Mouse (Mus musculus) adrenal gland, postnatal 0 days (tissue): ENCODE results near the gene Foxo4. TPM values are rescaled to one million over a fixed set of nuclear protein-coding genes. Genes with fewer than 3 reads are reported as not detected.

Experiments used
- polyA plus RNA-seq: library from polyadenylated mRNA; unstranded; fragments of >200 nt; fragmentation: Nextera tagmentation; extraction: Ambion mirVana; gene quantifications from 2 replicates; pipeline ENCODE4 v1.2.1, GENCODE M21; 2015

Foxo4 gene
- polyA plus RNA-seq = 0.84 and 1.4 TPM in 2 replicates

GRCm38 (mm10) chrX:101253952-101254729 is at the start of gene Foxo4:
TSS of gene Foxo4 (plus strand) at chrX:101254528.

DNA sequence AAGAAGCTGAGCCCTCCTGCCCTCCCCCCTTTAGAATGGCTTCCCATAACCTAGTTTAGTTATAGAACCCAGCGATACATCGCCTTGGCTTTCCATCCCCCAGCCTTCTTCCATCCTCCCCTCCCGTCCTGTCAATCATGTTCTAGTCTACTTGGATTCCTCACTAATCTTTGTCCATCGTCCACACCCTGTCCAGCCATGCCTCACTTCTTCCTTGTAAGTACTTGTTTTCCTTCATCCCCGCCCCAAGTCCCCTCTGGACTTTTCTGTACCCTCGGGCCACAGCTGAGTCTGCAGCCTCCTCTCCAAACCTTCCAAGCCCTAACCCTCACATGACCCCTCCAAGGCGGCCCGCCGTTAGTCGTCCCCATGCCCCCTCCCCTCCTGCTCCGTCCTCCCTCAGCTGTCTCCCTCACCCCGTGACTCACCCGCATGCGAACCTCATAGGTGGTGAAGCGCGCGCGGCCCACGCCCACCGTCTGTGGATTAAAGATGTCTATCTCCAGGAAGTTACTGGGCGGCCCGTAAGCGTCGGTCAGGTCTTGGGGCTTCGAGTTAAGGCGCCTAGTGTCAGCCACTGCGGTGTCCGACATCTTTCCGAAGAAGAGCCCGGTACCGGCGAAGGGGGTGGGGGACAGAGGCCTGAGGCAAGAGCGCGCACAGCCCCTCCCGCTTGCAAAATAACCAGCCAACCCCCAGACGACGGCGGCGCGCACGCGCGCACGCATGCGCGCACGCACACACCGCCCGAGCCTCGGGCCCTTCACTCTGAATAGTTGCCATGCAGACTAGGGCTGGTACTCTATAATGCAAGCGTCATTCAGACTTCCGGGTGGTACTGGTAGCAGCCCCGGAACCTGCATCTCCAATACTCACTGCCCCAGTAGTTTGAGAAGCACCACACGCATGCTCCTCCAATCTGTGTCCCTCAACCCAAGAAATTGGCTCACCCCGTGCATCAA is 32.2 kb upstream of the Foxo4 start, which contains the start of gene Snx12:
Gene Snx12, minus strand, starts transcription at position 730 of the 962 bp plus-strand sequence.

GRCm38 (mm10) chrX:101263892-101264291 is 9.6 kb downstream of the Foxo4 start, which contains the start of gene Gm614:
TSS of gene Gm614 (minus strand) at chrX:101263992.

GRCm38 (mm10) chrX:101268025-101268754 is 13.9 kb downstream of the Foxo4 start, which contains the start of gene Il2rg:
TSS of gene Il2rg (minus strand) at chrX:101268255.

DNA sequence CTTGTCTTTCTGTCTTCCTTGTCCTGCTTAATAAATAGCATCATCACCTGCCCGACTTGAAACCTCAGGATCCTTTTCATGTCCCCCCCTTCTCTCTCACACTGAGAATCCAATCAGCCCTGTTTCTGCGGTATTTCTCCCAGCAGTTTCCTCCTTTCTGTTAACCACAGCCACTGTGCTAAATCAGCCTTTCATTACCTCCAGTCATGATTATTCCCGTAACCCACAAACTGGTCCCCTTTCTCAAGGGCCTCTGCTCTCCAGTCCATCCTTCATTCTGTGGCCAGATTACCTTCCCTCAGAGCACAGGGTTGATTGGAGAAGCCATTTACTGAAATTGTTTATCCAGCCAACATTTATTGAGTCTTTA is 14.4 kb downstream of the Foxo4 start, which contains the start of gene Gm20489:
Gene Gm20489, minus strand, starts transcription at position 269 of the 370 bp plus-strand sequence.

GRCm38 (mm10) chrX:101273875-101274738 is 19.8 kb downstream of the Foxo4 start, which contains the start of gene Med12:
TSS of gene Med12 (plus strand) at chrX:101274030.

GRCm38 (mm10) chrX:101299055-101299454 is 44.7 kb downstream of the Foxo4 start, which contains the start of gene Nlgn3:
TSS of gene Nlgn3 (plus strand) at chrX:101299168.

Other genes with a start within 250 kb of the Foxo4 start
- gene Tex11, start 194.9 kb upstream of the Foxo4 start, polyA plus RNA-seq = 0.12 and 0.17 TPM in 2 replicates
- gene Slc7a3, start 168.5 kb upstream of the Foxo4 start, polyA plus RNA-seq = 0.97 and 5.7 TPM in 2 replicates
- 40.0 and 47.0 TPM in 2 replicates for gene Snx12, start 32.0 kb upstream of the Foxo4 start, polyA plus RNA-seq
- not detected in 2 replicates for gene Gm614, start 9.5 kb downstream of the Foxo4 start, polyA plus RNA-seq
- gene Il2rg, start 13.7 kb downstream of the Foxo4 start, polyA plus RNA-seq = 6.8 and 10.3 TPM in 2 replicates
- gene Gm20489, start 14.5 kb downstream of the Foxo4 start, polyA plus RNA-seq = not detected in 2 replicates
- 13.2 and 18.3 TPM in 2 replicates for gene Med12, start 19.5 kb downstream of the Foxo4 start, polyA plus RNA-seq
- 6.4 and 9.3 TPM in 2 replicates for gene Nlgn3, start 44.6 kb downstream of the Foxo4 start, polyA plus RNA-seq
- gene Gjb1, start 121.8 kb downstream of the Foxo4 start, polyA plus RNA-seq = 8.1 and 8.6 TPM in 2 replicates
- 20.4 and 28.5 TPM in 2 replicates for gene Zmym3, start 166.3 kb downstream of the Foxo4 start, polyA plus RNA-seq
- 130 and 162 TPM in 2 replicates for gene Nono, start 174.8 kb downstream of the Foxo4 start, polyA plus RNA-seq
- gene Itgb1bp2, start 194.6 kb downstream of the Foxo4 start, polyA plus RNA-seq = 0.71 and 2.5 TPM in 2 replicates